32 mouse cellular contexts compared by ENCODE assay signal in the genomic region with DNA sequence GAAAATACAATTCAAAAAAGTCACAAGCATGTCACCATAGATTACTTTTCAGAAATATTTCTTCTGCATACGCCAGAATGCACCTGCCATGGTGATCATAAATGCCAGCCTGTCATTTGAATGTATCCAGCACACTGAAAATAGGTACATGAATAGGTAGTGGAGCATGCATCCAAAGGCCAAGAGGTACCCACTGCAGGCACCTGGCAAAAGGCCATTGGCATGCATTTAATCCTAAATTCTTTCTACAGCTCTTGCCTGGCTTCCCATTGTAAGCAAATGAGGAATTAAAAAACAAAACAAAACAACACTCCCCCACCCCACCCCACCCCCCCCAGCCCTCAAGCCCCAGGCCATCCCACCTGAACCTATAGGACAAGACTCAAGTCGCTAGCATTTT.
"Had no signal": no experiment of that assay in that cellular context is flagged by ENCODE, and none has a peak within 500 bp of the region (broad histone marks: within the 10 kb centered on the region; RNA-seq: fewer than 3 reads in every experiment).

No protein-coding gene starts in this region.

- H3K9ac ChIP-seq: heart, embryonic 15.5 days; hindbrain, embryonic 12.5 days; hindbrain, embryonic 13.5 days; hindbrain, embryonic 14.5 days; hindbrain, embryonic 15.5 days; intestine, embryonic 15.5 days; kidney, embryonic 15.5 days had no signal

- H3K4me2 ChIP-seq: heart, embryonic 15.5 days; hindbrain, embryonic 12.5 days; hindbrain, embryonic 13.5 days; hindbrain, embryonic 14.5 days; hindbrain, embryonic 15.5 days; intestine, embryonic 15.5 days; kidney, embryonic 15.5 days had no signal

- H3K36me3 ChIP-seq: heart, embryonic 15.5 days; hindbrain, embryonic 10.5 days; hindbrain, embryonic 12.5 days; hindbrain, embryonic 13.5 days; hindbrain, embryonic 15.5 days; intestine, embryonic 15.5 days; kidney, embryonic 15.5 days had no signal

- H3K9me3 ChIP-seq: heart, embryonic 15.5 days; intestine, embryonic 15.5 days; kidney, embryonic 15.5 days had no signal

- DNase-seq: heart, postnatal 10 days; heart, postnatal 14 days; heart, postnatal 36 days; heart, postnatal 4 days; kidney, adult 11 months; kidney, adult 18-20 months; kidney, adult 2 months; kidney, adult 8-10 months; kidney, adult 9 months; kidney, postnatal 10 days; kidney, postnatal 14 days; kidney, postnatal 25 days; kidney, postnatal 36 days; kidney, postnatal 4 days; layer of hippocampus, adult 9-11 months; layer of hippocampus, postnatal 36 days had no signal

- H3K4me1 ChIP-seq: heart, embryonic 15.5 days; hindbrain, embryonic 13.5 days; hindbrain, embryonic 15.5 days; intestine, embryonic 15.5 days had no signal

- H3K27ac ChIP-seq: heart, embryonic 15.5 days; hindbrain, embryonic 10.5 days; hindbrain, embryonic 12.5 days; hindbrain, embryonic 13.5 days; hindbrain, embryonic 14.5 days; hindbrain, embryonic 15.5 days; hindbrain, postnatal 0 days; intestine, embryonic 15.5 days; kidney, embryonic 15.5 days; kidney, postnatal 0 days; layer of hippocampus, adult 2 months; left cerebral cortex, adult 2 months had no signal

- H3K27me3 ChIP-seq: heart, embryonic 15.5 days; hindbrain, embryonic 12.5 days; hindbrain, embryonic 13.5 days; hindbrain, embryonic 15.5 days; intestine, embryonic 15.5 days; kidney, embryonic 15.5 days had no signal

- ATAC-seq: hindbrain, embryonic 16.5 days; hindbrain, postnatal 0 days; inflammation-experienced regulatory T-cells, adult 6 months; intestine, embryonic 15.5 days; intestine, embryonic 16.5 days; intestine, postnatal 0 days had no signal

- H3K4me3 ChIP-seq: heart, embryonic 15.5 days; hindbrain, embryonic 10.5 days; hindbrain, embryonic 12.5 days; hindbrain, embryonic 13.5 days; hindbrain, embryonic 15.5 days; intestine, embryonic 15.5 days; kidney, embryonic 15.5 days; layer of hippocampus, adult 2 months; left cerebral cortex, adult 2 months had no signal
